Mouse (Mus musculus): Measurements from ENCODE around the gene Dph7. TPM values are rescaled to one million over a fixed set of nuclear protein-coding genes. Genes with fewer than 3 reads are reported as not detected.

The Dph7 gene
- 27.2 and 31.2 TPM in 2 replicates for polyA plus RNA-seq (2012; rRNA removed)

DNA sequence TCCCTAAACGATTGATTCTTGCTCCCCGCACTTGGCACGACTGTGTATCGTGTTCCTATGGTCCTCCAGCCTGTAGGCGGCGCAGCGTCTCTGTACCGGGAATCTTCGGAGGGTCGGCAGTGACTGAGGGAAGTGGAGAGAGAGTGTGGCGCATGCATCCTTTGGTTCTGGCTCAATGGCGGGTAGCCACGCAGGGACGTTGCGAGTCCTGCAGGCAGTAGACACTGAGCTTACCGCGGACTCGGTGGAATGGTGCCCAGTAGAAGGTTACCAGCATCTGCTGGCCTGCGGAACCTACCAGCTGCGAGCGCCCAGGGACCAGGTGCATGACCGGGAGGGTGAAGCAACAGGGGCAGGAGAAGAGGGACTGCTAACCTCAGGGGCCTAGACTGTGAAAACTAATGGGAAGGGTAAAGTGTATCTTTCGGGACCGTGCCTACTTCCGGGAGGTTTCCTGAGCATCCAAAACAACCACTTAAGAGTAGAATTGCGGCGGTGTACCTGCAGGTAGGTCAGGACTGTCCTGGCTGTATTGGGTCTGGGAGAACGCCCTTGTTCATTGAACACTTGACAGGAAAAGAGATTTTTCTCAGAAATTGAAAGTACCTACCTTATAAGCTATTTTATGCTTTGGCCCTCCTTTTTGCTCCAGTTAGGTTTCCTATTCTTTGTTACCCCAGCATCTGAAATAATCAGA, at the start of gene Dph7:
Gene Dph7, plus strand, starts transcription at position 97 of the 697 bp plus-strand sequence.
- Histone ChIP-seq H3K27me3 (ENCODE audit: control insufficient read depth, insufficient read depth, low read length) (no peaks in the 10 kb centered on the region), H3K4me1 (replicated peaks; ENCODE audit: control insufficient read depth, insufficient read depth, low read length) (peaks cover 6% of the 10 kb centered on the region), H3K4me3 (ENCODE audit: control insufficient read depth, insufficient read depth, low read length) (peak within 1 kb of the TSS; percentile 98), H3K27ac (ENCODE audit: control insufficient read depth, insufficient read depth, low read length) (no peak within 1 kb of the TSS), H3K36me3 (ENCODE audit: control insufficient read depth, insufficient read depth, low read length) (peaks cover 28% of the 10 kb centered on the region; the same call in 1 of the 2 replicates)
- DNase-seq = peak; percentile 88
- TF ChIP-seq CTCF (IDR thresholded peaks at IDR 0.05; ENCODE audit: borderline replicate concordance, control insufficient read depth, extremely low read depth, insufficient read depth, low read length, poor library complexity) = peak; percentile 92
- peak; percentile 58 for TF ChIP-seq POLR2A (IDR thresholded peaks at IDR 0.05; ENCODE audit: control insufficient read depth, extremely low read depth, insufficient read depth, low read length, poor library complexity)
- 1% methylated on average over 28 of the region's 28 CpGs for WGBS

DNA sequence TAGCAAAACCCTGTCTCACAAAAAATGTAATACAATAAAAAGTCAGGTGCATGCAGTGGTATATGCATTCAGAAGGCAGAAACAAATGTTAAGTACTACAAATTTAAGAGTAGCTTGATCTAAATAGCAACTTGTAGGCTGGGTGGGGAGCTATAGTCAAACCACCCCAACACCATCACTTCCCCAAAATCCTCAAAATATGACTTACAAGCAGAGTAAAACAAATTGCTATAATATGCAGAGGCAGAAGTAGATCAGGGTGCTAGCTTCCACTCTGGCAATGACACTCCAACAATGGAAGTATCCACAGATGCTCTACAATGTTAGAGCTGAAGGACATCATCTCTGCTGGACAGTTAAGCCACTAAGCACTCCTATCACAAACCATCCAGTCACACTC, 49.6 kb upstream of the Dph7 start:
- Histone ChIP-seq H3K4me3 (ENCODE audit: control insufficient read depth, insufficient read depth, low read length) (no peak overlapping the region), H3K27me3 (ENCODE audit: control insufficient read depth, insufficient read depth, low read length) (no peaks in the 10 kb centered on the region), H3K4me1 (replicated peaks; ENCODE audit: control insufficient read depth, insufficient read depth, low read length) (no peaks in the 10 kb centered on the region), H3K36me3 (ENCODE audit: control insufficient read depth, insufficient read depth, low read length) (peaks cover 4% of the 10 kb centered on the region; the same call in 1 of the 2 replicates), H3K27ac (ENCODE audit: control insufficient read depth, insufficient read depth, low read length) (no peak overlapping the region)
- no peak for TF ChIP-seq CTCF (IDR thresholded peaks at IDR 0.05; ENCODE audit: borderline replicate concordance, control insufficient read depth, extremely low read depth, insufficient read depth, low read length, poor library complexity)
- TF ChIP-seq POLR2A (IDR thresholded peaks at IDR 0.05; ENCODE audit: control insufficient read depth, extremely low read depth, insufficient read depth, low read length, poor library complexity) = no peak
- no peak for DNase-seq

DNA sequence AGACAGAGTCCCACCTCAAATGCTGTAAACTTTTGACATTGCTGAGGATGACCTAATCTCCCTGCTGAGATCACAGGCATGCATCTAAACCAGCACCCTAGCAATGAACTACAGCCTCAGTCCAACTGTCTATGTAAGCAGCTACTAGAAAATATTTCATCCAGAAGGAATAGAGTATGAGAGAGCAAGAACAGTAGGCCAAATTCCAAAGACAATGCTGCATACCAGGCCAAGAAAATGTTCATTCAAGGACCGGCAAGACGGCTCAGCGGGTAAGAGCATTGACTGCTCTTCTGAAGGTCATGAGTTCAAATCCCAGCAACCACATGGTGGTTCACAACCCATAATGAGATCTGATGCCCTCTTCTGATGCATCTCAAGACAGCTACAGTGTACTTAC, 47.4 kb upstream of the Dph7 start:
- WGBS = 97% methylated on average over 3 of the region's 3 CpGs

DNA sequence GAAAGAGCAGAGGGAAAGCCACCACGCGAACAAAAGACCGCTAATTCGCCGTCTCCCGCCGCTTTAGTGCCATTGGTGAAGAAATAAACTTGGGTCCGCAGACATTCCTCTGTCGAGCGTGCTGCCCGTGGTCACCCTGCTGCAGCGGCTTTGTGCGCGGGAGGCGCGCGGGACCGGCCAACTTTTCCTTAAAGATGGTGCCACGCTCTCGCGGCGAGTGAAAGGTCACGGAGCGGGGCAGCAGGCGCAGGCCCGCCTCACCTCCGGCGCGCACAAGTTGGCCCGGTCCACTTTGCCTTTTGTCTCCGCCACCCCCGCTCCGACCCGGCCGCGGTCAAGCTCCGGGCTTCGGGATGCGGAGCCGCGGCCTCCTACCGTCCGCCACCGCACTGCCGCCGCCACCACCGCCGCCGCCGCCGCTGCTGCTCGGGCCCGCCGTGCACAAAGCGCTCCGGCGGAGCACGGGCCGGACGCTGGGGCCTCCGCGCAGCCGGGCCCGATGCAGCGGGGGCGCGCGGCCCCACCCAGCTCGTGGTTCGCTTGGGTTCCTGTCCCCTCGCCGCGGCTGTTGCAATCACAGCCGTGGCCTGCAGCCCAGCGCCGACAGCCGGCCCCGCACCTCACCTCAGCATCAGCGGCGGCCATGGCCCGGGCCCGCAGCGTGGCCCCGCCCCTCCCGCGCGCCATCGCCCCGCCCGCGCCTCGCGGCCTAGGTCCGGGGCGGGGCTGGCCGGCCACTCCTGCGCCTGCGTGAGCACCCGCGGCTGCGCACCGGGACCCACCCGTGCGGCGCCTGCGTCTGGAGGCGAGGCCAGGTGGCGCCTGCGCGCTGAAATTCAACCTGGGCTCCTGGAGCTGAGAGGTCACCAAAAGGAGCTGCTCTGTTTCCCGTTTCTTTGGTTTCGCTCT, 43.0 kb upstream of the Dph7 start, which contains the start of gene Ehmt1:
Gene Ehmt1, minus strand, starts transcription at position 685 of the 909 bp plus-strand sequence.
- Histone ChIP-seq H3K4me1 (replicated peaks; ENCODE audit: control insufficient read depth, insufficient read depth, low read length) (0 out of 2 replicates have a peak, but pooled peaks cover 2% of the 10 kb centered on the region), H3K36me3 (ENCODE audit: control insufficient read depth, insufficient read depth, low read length) (no peaks in the 10 kb centered on the region), H3K4me3 (ENCODE audit: control insufficient read depth, insufficient read depth, low read length) (peak within 1 kb of the TSS; percentile 98), H3K27me3 (ENCODE audit: control insufficient read depth, insufficient read depth, low read length) (no peaks in the 10 kb centered on the region), H3K27ac (ENCODE audit: control insufficient read depth, insufficient read depth, low read length) (peak within 1 kb of the TSS; percentile 28; the same call in 1 of the 2 replicates)
- peak; percentile 94 for DNase-seq
- WGBS = under 1% methylated on average over 107 of the region's 112 CpGs
- TF ChIP-seq POLR2A (IDR thresholded peaks at IDR 0.05; ENCODE audit: control insufficient read depth, extremely low read depth, insufficient read depth, low read length, poor library complexity) (peak; percentile 71), CTCF (IDR thresholded peaks at IDR 0.05; ENCODE audit: borderline replicate concordance, control insufficient read depth, extremely low read depth, insufficient read depth, low read length, poor library complexity) (no peak)

More for the DNA sequence above, 47.4 kb upstream of the Dph7 start:
- Histone ChIP-seq H3K4me3 (ENCODE audit: control insufficient read depth, insufficient read depth, low read length) (no peak overlapping the region), H3K27me3 (ENCODE audit: control insufficient read depth, insufficient read depth, low read length) (no peaks in the 10 kb centered on the region), H3K4me1 (replicated peaks; ENCODE audit: control insufficient read depth, insufficient read depth, low read length) (0 out of 2 replicates have a peak, but pooled peaks cover 2% of the 10 kb centered on the region), H3K27ac (ENCODE audit: control insufficient read depth, insufficient read depth, low read length) (no peak overlapping the region), H3K36me3 (ENCODE audit: control insufficient read depth, insufficient read depth, low read length) (peaks cover 4% of the 10 kb centered on the region; the same call in 1 of the 2 replicates)
- DNase-seq = no peak
- no peak for TF ChIP-seq CTCF (IDR thresholded peaks at IDR 0.05; ENCODE audit: borderline replicate concordance, control insufficient read depth, extremely low read depth, insufficient read depth, low read length, poor library complexity)
- no peak for TF ChIP-seq POLR2A (IDR thresholded peaks at IDR 0.05; ENCODE audit: control insufficient read depth, extremely low read depth, insufficient read depth, low read length, poor library complexity)

DNA sequence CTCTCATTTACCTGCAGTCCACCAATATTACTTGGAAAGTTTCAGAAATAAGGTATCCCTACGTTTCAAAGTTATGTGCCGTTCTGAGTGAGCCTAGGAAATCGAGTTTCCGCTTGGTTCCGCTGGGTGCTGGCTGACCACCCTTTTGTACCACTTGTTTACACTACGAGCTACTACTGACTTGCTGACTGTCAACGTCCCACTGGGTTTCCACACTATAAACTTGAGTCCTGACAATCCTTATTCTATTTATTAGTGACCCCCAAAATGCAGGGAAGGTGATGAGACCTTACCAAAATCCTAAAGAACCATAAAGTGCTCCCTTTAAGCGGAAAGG, 42.4 kb upstream of the Dph7 start:
- Histone ChIP-seq H3K4me1 (replicated peaks; ENCODE audit: control insufficient read depth, insufficient read depth, low read length) (0 out of 2 replicates have a peak, but pooled peaks cover 2% of the 10 kb centered on the region), H3K36me3 (ENCODE audit: control insufficient read depth, insufficient read depth, low read length) (no peaks in the 10 kb centered on the region), H3K27ac (ENCODE audit: control insufficient read depth, insufficient read depth, low read length) (peak overlapping the region; percentile 28; the same call in 1 of the 2 replicates), H3K4me3 (ENCODE audit: control insufficient read depth, insufficient read depth, low read length) (peak overlapping the region; percentile 44), H3K27me3 (ENCODE audit: control insufficient read depth, insufficient read depth, low read length) (no peaks in the 10 kb centered on the region)
- no peak for DNase-seq
- TF ChIP-seq POLR2A (IDR thresholded peaks at IDR 0.05; ENCODE audit: control insufficient read depth, extremely low read depth, insufficient read depth, low read length, poor library complexity) (no peak), CTCF (IDR thresholded peaks at IDR 0.05; ENCODE audit: borderline replicate concordance, control insufficient read depth, extremely low read depth, insufficient read depth, low read length, poor library complexity) (no peak)
- 11% methylated on average over 8 of the region's 8 CpGs for WGBS

DNA sequence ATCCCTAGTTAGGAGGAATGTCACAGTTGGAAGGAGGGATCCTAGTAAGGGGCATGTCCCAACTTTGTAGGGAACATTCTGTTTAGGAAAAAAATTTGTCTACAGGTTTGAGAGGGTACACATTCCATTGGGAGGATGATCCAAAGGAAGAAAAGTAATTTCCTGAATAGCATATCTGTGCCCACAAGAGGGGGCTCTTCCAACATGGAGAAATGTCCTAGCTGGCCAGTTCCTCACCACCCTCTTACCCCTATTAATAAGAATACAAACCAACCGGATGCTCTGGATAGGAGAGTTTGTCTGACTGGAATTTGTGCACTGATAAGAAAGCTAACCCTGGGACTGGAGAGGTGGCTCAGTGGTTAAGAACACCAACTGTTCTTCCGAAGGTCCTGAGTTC, 38.6 kb upstream of the Dph7 start:
- Histone ChIP-seq H3K27ac (ENCODE audit: control insufficient read depth, insufficient read depth, low read length) (no peak overlapping the region), H3K27me3 (ENCODE audit: control insufficient read depth, insufficient read depth, low read length) (no peaks in the 10 kb centered on the region), H3K4me3 (ENCODE audit: control insufficient read depth, insufficient read depth, low read length) (no peak overlapping the region), H3K36me3 (ENCODE audit: control insufficient read depth, insufficient read depth, low read length) (peaks cover 9% of the 10 kb centered on the region; the same call in 1 of the 2 replicates), H3K4me1 (replicated peaks; ENCODE audit: control insufficient read depth, insufficient read depth, low read length) (no peaks in the 10 kb centered on the region)
- DNase-seq = no peak
- TF ChIP-seq POLR2A (IDR thresholded peaks at IDR 0.05; ENCODE audit: control insufficient read depth, extremely low read depth, insufficient read depth, low read length, poor library complexity) (no peak), CTCF (IDR thresholded peaks at IDR 0.05; ENCODE audit: borderline replicate concordance, control insufficient read depth, extremely low read depth, insufficient read depth, low read length, poor library complexity) (no peak)
- WGBS = 77% methylated on average over 2 of the region's 2 CpGs

All from thymus, adult 2 months (tissue).